Mouse (Mus musculus) thymus, postnatal 4 days (tissue): ENCODE results near the gene T.
"Not testable (repeated sequence)": the region's sequence is repeated elsewhere in the genome, so short reads cannot be mapped to it uniquely, and the experiment has no call there.

Source experiments
- DNase-seq: peaks from one replicate; pipeline ENCODE4 v3.0.0; 2021

Gene T

DNA sequence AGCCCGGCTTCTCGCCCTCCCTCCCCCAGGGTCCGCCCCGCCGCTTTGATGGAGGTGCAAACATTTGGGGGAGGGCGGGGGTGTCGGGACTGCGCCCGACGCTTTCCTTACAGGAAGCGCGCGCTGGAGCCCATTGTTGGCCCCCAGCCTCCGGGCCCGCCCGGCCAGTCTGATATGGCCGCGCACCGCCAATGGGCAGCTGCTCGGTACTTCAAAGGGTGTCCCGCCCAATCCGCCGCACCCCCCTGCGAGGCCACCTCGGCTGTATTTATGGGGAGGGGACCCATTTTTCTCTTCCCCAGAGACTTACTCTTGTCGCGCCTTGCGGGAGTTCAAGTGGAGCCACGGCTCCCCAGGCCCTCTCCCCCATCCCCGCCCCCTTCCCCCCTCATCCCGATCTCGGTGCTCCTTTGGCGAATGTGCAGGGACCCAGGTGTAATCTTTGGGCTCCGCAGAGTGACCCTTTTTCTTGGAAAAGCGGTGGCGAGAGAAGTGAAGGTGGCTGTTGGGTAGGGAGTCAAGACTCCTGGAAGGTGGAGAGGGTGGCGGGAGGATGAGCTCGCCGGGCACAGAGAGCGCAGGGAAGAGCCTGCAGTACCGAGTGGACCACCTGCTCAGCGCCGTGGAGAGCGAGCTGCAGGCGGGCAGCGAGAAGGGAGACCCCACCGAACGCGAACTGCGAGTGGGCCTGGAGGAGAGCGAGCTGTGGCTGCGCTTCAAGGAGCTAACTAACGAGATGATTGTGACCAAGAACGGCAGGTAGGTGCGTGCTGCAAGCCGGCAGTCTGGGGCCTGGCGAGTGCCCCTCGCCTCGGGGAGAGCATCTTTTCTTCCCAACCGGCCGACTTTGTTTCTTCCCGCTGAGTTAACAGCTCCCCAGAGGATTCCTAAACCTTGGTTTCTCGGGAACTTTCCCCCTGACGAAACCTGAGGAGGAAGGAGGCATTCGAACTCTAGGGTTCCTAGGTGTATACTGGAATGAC is at the start of gene T:
Gene T, plus strand, starts transcription at position 446 of the 983 bp plus-strand sequence.
- no peak for DNase-seq

DNA sequence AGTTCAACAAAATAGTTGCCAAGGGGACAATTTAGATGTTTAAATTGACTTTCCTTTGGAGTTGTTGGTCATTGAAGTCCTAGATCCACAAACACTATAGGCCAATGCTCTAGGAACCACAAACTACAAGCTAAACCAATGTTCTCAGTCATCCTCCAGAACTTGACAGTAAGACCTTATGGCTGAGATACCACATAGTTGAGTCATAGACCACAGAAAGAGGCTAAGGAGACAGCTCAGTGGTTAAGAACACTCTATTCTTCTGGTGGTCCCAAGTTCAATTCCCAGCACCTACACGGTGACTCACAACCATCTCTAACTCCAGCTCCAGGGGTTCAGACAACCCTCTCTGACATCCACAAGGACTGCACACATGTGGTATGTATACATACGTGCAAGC is 48.8 kb upstream of the T start:
- DNase-seq: no peak

DNA sequence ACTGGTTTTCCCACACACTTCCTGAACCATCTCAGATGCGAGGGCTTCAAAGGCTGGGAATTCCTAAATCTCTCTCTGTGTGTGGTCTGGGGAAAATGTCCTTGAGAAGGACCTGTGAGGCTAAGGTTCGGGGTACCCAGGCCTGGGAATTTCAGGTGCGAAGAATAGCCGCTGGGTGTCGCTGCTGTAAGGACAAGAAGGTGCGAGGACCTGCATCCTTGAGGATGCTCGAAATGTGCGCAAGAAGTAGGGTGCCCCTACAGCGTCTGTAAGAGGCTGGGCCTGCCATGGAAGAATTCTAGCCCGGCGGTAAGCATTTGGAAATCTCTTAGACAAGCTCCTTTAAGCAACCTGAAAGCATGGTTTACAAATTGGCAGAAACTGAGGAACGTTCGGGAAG is 45.8 kb upstream of the T start:
- DNase-seq: peak; percentile 81

- peak; percentile 45 for DNase-seq
Observed at GRCm38 (mm10) chr17:8388990-8389789, 45.0 kb upstream of the T start.

- no peak for DNase-seq
Observed at GRCm38 (mm10) chr17:8389790-8390095, 44.5 kb upstream of the T start.

DNA sequence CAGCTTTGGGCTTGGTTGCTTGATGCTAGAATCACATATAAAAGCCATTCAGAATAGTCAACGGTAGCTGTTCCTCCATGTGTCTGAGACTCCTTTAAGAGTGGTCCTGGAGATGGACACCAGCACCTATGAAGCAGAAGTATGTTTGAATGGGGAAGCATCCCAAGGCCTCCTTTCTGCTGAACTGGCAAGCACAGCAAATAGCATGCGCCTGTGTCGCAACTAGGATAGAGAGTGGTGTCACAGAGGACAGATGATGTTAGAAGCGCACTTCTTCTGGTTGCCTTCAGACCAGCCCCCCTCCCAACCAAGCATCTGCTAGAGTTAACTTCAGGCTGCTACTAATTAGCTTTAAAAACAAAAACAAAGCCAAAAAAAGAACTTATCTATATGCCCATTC is 43.7 kb upstream of the T start:
- no peak for DNase-seq

GRCm38 (mm10) chr17:8396371-8396770 is 37.9 kb upstream of the T start:
- no peak for DNase-seq

GRCm38 (mm10) chr17:8397946-8398345 is 36.3 kb upstream of the T start:
- DNase-seq: no peak

GRCm38 (mm10) chr17:8403932-8404331 is 30.3 kb upstream of the T start:
- DNase-seq: not testable (repeated sequence)

DNA sequence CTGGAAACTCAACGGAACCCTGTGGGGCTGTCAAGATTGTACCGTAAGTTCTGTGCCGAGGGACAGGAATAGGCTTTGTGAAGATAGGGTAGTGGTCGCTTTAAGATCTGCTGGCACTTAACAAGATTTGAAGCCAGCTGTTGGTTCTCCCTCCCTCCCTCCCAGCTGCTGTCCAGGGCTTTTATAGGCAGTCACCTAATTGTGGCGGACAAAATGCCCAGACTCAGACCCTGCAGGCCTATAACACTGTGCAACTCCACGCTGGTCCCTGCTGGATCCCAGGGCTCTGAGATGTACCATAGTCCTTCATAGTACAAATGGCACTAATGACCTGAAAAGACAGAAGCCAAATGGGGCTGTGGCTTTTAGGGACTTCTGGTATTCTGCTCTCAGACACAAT is 27.9 kb upstream of the T start:
- no peak for DNase-seq

DNA sequence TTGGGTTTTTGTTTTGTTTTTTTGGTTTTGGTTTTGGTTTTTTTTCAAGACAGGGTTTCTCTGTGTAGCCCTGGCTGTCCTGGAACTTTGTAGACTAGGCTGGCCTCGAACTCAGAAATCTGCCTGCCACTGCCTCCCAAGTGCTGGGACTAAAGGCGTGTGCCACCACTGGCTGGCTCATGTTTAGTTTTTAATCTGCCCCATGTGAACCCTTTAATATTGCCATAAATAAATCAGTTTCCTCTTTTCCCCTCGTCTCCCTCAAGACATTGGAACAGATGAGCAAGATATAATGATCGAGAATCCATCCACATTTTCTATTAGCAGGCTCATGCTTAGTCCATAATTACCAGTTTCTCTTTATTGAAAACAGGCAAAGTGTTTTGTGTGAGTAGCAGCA is 26.2 kb upstream of the T start:
- not testable (repeated sequence) for DNase-seq

GRCm38 (mm10) chr17:8408589-8409295 is 25.5 kb upstream of the T start:
- DNase-seq: peak; percentile 44

- no peak for DNase-seq
Observed at GRCm38 (mm10) chr17:8410330-8410729, 23.9 kb upstream of the T start.

GRCm38 (mm10) chr17:8413656-8414055 is 20.6 kb upstream of the T start:
- no peak for DNase-seq

GRCm38 (mm10) chr17:8415533-8415932 is 18.7 kb upstream of the T start:
- DNase-seq: no peak

- no peak for DNase-seq
Observed at GRCm38 (mm10) chr17:8416865-8417264, 17.4 kb upstream of the T start.

DNA sequence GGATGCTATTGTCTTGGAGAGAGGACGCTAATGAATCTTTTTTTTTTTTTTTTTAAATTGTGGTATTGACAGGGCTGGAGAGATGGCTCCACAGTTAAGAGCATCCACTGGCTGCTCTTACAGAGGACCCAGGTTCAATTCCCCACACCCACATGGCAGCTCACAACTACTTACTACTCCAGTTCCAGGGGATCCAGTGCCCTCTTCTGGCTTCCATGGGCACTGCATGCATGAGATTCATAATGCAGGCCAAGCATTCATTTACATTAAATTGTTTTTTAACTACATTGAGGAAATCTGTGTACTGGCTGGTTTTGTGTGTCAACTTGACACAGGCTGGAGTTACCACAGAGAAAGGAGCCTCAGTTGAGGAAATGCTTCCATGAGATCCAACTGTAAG is 13.5 kb upstream of the T start:
- peak; percentile 52 for DNase-seq

DNA sequence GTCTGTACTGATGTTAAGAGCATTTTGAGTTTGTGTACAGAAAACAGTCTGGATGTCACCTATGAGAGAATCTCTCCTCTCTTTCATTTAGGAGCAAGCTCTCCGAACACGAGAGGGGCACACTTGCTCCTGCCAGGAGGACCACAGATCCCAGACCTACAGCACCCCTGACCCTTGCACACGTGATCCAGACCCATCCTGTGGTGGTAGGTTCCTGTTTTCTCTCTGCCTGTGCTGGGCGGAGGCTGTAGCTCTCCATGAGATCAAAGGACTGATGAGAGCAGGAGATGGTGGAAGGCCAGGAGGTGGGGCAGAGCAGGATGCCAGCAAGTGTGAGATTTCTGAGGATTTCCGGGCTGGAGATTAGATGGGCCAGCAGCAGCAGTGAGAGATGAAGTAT is 12.7 kb upstream of the T start:
- no peak for DNase-seq

DNA sequence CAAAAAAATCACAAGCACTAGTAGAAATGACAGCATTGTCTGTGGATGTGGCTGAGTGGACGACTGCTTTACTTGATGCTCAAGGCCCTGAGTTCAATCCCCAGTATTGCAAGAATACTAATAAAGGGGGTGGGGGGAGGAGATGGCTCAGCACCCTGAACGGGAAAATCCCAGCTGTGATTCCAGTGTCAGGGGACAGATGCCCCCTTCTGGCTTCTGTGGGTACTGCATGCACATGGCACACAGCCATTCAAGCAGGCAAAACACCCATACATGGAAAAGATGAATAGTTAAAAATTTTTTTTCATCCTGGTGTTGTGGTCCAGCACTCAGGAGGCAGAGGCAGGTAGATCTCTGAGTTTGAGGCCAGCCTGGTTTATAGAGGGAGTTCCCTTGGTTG is 10.9 kb upstream of the T start:
- peak; percentile 72 for DNase-seq

DNA sequence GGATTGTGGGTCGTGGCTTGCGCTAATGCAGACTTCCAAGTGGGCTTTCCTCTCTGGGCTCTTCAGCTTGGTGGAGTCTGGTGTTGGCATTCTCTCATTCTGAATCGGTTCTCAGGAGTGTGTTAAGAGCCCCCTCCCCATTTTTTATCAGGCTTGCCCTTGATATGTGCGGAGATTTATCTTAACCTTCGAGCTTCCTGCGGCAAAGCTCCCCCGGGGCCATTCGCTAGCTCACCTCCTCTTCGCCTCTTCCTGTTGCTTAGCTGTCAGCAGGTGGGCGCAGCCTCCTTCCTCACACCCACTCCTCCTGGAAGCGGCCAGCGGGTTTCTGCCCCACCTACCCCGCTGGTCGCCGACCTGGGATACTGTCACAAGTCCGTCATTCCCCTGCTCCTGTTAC is 4.8 kb upstream of the T start:
- peak; percentile 21 for DNase-seq

DNA sequence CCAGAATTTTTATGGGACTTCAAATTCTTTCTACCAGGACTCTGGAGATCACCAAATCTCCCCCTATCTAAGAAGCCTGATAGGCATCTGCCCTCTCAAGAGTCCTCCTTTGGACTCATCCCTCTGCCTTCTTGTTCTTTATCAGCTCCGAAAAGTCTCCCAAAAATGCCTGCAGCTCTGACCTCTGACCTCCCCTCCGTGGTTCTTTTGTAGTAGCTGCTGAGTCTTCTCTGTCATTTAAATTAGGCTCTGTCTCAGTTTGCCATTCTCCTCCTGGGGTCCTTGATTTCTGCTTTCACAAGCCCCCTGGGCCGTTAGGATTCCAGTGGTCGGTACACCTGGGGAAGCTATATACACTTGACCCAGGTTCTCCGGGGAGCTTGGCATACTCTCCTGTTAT is 4.3 kb upstream of the T start:
- DNase-seq: no peak

DNA sequence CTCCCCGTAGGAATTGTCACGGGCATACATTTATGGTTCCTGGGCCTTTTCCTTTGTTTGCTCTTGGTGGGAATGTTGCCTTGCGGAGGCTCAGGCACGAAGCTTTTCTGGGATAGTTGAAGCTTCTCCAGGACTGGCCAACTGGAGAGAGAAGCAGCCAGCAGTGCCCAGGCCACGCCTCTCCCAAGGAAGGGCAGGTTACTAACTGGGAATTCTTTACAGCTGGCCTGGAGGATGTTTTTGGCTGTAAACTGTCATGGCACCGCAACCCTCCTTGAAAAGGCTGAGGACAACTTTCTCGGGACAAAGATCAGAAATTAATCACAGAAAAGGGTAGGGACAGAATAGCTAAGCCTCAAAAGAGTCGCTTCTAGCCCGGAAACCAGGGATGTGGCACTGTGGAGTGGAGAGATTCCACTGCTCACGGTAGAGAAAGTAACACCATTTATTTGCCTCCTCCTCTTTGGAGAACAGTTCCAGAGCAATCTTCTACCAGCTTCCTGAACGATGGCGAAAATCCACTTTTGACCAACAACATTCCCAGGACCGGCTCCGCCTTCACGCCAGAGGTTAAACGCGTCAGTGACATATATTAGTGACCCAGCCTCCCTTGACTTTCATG is 1.9 kb upstream of the T start:
- no peak for DNase-seq
